Mouse (Mus musculus): Measurements from ENCODE around the gene Shroom3.

- TF ChIP-seq POLR2A (IDR thresholded peaks at IDR 0.05; ENCODE audit: borderline replicate concordance, low read depth, low read length) (no peak), CTCF (IDR thresholded peaks at IDR 0.05; ENCODE audit: low read depth, low read length) (no peak)
Measured at GRCm38 (mm10) chr5:92992106-92992505, 308.9 kb downstream of the Shroom3 start.

Data from bone marrow macrophage, adult 2 months (primary cell).